Mouse (Mus musculus) c-Kit-positive CD71-positive TER-119-negative erythroid progenitor cells, embryonic 14.5 days (primary cell): ENCODE data around the gene Zfyve26.
A peak's percentile ranks its signal among the peaks of the same experiment; 100 is the strongest.
"Not testable (repeated sequence)": the region's sequence is repeated elsewhere in the genome, so short reads cannot be mapped to it uniquely, and the experiment has no call there.

Source experiments
- DNase-seq: peaks from one replicate; pipeline ENCODE4 v3.0.0-alpha.2; 2013; ENCODE audit warnings: low read depth

The Zfyve26 gene

DNA sequence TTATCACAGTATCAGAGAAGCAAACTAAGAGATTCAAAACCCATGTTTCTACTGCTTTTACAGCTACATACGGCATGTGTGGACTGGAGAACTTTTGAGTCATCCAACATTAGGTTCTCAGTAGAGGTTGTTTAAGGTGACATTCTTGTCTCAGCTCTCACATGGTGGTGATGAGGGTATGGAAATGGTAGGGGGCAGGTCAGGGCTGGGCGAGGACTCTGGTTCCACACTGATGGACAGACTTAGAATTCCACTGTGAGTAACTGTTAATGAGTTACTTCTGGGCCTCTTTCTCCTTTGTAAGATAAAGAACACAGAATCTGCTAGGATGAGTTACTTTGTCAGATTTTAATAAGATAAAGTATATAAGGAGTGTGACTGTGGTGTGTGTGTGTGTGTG lies 36.0 kb downstream of the Zfyve26 start:
- no peak for DNase-seq

DNA sequence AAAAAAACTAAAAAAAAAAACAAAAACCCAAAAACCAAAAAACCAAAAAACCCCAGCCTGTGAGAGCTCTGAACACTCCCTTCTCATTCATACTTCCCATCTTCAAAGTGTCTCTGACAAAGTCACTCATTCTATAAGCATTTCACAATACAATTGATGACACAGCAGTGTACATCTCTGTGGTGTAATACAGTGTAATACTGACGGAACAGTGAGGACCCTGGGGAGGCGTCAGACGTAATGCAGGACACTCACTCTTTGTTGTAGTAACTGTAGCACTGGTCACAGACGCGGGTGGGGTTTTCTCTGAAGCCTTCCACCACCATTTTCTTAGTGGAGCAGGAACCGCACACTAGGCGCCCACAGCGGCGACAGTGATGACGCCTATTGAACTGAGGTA lies 41.1 kb downstream of the Zfyve26 start:
- DNase-seq = no peak

DNA sequence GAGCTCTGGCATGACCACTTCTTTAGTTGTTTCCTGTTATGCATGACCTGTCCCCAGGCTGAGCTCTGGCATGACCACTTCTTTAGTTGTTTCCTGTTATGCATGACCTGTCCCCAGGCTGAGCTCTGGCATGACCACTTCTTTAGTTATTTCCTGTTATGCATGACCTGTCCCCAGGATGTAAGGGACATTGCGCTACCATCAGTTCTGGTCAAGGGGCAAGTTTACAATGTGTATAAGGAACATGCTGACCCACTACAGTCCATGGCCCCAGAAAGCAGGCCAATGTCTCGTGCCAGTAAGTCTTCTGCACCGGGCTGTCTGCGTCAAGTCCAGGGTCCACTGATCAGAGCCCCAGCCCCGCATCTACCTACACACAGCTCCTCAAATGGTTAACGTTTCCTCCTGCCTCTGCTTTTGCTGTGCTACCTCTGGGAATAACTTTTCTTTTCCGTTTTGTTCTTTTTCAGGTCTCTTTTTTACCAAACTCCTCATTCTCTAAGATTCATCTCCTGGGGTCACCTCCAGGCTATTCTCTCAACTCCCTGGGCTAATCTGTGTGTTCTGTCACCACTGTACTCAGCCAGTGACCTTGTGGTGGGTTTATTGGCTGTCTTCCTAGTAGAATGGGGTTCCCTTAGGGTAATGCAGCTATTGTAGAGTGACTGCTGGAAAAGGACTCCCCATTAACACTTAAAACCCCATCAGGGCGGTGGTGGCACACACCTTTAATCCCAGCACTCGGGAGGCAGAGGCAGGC lies 42.6 kb downstream of the Zfyve26 start:
- DNase-seq = no peak

DNA sequence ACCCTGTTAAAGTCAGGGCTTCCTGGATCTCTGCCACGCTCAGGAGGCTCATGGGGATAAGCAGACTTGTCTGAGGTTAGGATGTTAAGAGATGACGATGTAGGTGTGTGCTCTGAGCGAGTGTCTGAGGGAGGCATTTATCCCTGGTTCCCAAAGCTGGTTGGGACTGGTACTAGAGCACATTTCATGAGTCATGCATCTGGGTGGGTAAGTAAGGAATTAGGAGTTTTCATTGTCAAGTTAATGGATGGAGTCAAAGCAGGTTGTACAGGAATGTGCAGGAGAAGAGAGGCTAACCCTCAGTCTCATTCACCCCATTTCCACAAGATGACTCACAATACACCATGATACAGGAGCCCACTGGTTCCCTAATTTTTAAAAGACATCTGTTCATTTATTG lies 48.0 kb downstream of the Zfyve26 start:
- no peak for DNase-seq

DNA sequence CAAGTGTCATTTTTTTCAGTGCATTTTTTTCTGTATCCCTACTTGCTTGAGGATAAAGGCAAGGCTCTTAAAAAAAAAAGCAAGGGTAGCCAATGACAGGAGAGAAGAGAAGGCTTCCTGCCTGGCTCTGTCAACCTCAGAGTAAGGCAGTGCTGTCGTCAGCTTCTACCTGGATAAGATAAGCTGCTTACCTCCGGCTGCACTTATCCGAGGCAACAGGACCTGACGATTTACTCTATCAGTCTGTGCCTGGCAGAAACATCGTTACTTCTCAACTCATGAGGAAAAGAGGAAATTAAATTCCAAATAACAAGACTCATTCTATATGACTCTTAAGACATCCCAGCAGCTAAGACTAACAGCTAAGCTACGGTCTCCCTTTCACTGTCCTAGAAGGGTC lies 53.2 kb downstream of the Zfyve26 start:
- no peak for DNase-seq

DNA sequence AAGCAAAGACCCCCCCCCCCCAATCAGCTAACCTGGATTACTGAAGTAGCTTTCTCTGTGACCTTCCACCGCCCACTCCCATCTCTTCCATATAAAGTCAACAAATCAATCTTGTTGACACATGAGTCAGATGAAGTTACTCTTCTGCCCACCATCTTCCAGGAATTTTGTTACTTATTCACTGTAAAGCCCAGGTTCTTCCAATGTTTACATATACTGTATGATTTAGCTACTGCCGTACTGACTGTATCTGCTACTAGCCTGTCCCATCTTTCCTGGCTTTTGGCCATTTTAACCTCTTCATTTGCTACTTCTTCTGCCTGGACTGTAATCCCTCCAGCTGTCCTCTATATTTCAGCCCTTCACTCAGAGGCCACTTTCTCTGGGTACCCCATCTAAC lies 54.1 kb downstream of the Zfyve26 start:
- no peak for DNase-seq

DNA sequence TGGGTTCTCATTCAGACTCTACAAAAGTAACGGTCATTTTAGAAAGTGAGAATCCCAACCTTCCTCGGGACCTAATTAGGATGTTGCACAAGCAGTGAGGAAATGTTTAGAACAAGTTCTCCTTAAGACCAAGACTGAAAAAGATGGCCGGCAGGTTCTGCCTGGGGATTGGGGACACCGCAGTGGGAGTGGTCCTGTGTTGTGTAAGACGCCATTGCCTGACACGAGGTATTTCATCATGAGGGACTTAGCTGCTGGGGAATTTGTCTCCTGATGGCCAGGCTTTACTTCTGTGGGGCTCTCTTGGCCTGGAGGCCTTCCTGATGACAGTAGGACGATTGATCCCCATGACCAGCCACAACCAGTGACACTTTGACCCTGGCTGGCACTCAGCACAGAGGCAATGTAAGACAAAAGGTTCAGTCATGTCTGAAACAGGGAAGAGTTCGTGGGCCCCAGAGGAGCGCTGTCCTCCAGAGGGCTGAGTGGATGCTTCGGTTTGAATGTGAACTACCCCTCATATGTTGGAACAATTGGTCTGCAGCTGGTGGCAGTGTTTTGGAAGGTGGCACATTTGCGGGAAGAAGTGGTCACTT lies 60.5 kb downstream of the Zfyve26 start:
- no peak for DNase-seq

DNA sequence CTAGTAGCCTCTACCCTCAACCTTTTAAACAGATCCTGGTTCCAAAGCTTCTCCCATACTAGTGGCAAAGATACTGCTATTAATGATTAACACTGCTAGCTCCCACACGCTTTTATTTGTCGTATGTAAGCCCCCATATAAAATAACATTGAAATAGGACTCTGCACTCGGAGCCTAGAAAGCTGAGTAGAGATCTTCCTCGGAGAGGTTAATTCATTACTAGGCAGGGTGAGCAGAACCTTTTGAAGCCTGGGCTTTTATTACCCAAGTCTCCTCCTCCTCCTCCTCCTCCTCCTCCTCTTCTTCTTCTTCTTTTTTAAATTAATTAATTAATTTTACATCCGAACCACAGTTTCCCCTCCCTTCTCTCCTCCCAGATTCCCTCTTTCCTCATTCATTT lies 78.6 kb downstream of the Zfyve26 start:
- no peak for DNase-seq

DNA sequence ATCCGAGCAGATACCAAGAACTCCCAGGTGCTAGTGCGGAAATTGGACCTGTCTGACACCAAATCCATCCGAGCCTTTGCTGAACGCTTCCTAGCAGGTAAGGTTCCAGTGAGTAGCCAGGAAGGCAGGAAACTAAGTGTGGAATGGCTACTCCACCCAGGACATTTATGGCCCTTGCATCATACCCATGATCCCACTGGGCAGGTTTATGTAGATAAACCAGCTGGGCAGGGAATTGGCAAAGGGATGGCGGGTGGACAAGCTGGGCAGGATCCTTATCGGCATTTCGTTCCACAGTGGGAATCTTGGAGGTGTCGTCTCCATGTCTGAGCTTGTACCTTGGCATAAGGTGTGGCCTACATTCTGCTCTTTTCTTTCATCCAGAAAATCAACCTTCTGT lies 84.7 kb downstream of the Zfyve26 start:
- no peak for DNase-seq

DNA sequence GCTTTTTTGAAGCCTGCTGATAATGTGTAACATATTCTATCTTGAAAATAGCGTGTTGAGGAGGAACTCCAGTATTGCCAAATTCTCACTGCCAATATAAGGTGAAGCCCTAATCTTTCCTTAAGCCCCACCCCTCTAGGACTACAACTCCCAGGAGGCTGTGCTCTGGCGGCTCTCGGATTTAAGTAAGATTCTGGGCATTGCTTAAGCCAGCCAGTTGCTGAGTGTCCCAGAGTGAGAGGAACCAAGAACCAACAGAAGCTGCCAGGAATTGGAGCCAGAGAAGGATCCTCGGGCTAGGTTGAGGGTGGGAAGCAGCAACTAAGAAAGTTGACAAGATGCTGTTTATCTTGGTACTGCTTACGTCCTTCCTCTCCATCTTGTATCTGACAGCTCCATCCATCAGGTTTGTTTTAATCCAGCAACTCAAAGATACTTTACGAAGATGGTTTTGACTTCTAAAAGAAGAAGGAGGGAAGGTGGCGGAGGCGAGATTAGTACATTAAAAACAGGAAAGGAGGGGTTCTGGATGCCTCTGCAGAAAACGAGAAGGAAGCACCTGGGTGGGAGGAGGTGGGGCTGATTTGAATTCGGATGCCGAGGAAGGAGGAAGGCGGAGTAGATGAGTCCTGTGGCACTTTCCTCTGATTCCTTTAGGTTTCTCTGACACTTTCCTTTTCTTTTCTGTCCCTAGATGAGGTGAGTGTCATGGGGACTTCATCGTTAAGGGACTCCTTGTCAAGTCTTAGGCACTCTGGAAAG lies 87.2 kb downstream of the Zfyve26 start, which contains the start of gene Rdh12:
Rdh12 (plus strand) TSS at position 212 of the 762 bp plus-strand sequence.
- DNase-seq = no peak

DNA sequence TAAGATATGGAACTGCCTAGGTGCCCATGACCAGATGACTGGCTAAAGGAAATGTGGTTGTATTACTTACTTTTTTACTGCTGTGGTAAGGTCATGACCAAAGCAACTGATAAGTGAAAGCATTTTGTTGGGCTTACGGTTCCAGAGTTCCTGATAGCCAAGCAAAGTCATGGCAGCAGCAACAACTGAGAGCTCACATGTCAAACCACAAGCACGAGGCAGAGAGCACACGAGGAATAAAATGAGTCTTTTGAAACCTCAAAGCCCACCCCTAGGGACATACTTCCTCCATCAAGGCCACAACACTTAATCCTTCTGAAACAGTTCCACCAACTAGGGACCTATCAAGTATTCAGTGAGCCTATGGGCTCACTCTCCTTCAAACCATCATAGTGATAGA lies 94.2 kb downstream of the Zfyve26 start:
- no peak for DNase-seq

DNA sequence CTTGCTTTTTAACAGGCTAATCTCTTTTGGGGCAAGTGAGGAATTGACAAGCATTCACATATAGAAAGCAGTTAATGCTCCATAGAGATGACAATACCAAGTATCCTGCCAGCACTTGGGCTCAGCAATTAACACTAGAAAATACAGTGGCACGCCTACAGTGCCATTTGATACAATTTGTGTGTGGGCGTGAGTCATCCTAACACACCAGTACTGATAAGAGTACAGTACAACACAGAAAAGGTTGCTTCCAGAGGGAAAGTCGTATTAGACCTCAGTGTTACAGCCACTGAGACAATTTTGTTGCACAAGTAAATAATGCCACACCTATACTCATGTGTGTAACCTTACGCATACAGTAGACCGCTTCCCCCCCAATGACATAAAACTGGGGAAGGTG lies 99.0 kb downstream of the Zfyve26 start:
- no peak for DNase-seq

DNA sequence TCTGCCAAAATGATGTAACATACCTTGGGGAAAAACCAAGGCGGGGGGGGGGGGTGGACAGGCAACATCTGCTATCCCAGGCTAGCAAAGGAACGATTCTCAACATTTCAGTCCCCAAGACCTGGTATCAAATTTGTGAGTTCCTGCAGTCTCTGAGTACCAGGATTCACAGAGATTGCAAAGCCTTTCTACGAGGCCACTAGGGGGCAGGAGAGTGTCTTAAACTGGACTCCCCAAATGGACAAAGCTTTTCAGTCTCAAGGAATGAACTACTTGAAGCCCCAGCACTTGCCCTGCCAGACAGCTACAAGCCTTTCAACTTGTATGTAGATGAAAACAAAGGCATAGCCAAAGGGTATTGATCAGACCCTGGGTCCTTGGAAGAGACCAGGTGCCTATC lies 102.7 kb downstream of the Zfyve26 start:
- DNase-seq = peak; percentile 63

DNA sequence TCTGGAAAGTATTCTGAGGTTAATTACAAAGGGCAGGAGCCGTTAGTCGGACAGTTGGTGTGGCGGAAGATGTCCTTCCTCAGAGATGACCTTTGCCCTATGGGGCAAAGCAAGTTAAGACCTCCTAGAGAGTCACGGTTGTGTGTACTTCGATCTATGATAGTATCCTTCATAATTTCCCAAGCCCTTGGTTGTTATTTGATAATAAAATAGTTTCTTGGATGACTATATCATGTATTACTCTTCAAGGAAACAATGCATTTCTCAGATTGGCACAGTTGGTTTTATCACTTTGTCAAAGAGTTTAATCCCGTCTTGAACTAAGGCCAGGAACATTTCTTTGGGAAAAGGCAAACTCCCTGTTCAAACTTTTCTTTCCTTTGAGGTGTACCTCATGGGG lies 103.9 kb downstream of the Zfyve26 start, which contains the start of gene Rdh11:
Rdh11 (minus strand) TSS at position 101 of the 400 bp plus-strand sequence.
- no peak for DNase-seq

DNA sequence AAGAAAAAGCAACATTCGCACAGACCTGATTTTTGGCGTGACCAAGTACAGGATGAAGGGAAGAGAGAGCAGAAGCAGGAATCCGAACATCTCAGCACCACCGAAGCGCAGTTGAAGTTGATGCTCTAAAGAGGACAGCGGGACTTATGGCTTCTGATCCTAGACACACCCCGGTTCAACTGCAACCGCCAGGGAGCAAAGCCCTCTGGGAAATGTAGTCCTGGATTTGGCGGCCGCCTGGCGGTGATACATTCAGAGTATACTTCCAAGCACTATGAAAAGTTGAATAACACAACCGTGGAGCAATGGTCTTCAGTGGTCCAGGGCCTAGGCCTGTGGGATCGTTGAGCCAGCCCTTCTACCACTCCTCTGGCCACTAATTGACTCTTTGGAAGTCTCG lies 104.4 kb downstream of the Zfyve26 start:
- peak; percentile 77 for DNase-seq

DNA sequence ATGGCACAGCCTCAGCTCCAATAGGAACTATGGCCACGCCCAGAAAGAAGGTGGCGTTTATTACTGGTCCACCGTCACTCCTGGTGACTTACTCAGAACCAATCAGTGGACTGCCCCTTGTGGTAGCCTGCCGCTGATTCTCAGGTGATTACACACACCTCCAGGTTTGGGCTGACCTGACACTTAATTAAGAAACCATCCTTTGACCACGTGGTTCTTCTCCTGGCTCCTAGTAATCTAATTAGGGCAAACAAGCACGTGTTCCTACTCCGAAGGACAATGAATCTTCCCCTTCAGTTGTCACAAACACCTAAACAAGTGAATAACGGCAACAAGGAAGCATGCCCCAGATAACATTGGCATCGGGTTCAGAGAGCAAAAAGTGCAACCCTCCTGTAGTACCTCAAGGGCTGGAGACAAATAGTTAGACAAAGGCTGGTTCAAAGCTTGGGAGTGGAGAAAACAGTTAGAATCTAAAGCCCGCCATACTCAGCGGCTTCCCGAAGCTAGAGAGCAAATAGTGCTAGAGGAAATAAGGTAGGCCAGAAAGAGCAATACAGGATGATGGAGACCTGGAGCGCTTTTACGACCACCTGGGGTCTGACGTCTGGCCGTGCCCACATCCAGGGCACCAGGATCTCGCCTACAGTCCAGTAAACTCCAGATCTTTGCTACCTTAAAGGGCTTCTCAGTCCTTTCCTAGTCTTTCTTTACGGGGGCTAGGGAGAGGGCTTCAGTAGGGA lies 105.0 kb downstream of the Zfyve26 start:
- peak; percentile 83 for DNase-seq

DNA sequence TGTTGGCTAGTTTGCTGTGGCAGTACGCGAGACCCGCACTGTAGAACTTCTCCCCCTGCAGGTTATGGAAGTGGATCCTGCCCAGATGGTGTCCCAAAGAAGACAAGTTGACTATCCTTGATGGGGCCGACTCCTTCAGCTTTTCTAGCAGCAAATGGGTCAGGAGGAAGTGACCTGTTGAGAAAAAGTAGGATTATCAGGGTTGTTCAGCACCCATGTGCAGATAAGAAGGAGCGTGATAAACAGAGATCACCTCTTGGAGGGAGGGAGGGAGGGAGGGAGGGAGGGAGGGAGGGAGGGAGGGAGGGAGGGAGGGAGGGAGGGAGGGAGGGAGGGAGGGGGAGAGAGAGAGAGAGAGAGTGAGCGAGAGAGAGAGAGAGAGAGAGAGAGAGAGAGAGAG lies 110.9 kb downstream of the Zfyve26 start:
- not testable (repeated sequence) for DNase-seq
